ENCODE assay signal across 15 mouse cellular contexts in genomic region chr9:64504456-64504855, GRCm38 (mm10).
DNase-seq lines count a peak whose midpoint lies in the region; ATAC-seq lines count a peak whose summit lies in the region.
"Had no signal": no experiment of that assay in that cellular context is flagged by ENCODE, and none has a peak within 500 bp of the region (broad histone marks: within the 10 kb centered on the region; RNA-seq: fewer than 3 reads in every experiment).

No protein-coding gene starts in this region.

- no peak for ATAC-seq in forebrain, embryonic 15.5 days (replicated peaks)
- ATAC-seq in forebrain, embryonic 16.5 days, result no peak
- no peak for ATAC-seq in neural tube, embryonic 13.5 days (ENCODE audit: low read depth)
- no peak for ATAC-seq in neural tube, embryonic 15.5 days (ENCODE audit: low FRiP score)
- ATAC-seq: intestine, embryonic 16.5 days had no signal

- no peaks in the 10 kb centered on the region for H3K36me3 ChIP-seq in forebrain, embryonic 15.5 days
- H3K36me3 ChIP-seq in forebrain, embryonic 16.5 days (ENCODE audit: control insufficient read depth, insufficient read depth), result no peaks in the 10 kb centered on the region
- H3K36me3 ChIP-seq in neural tube, embryonic 13.5 days, result no peaks in the 10 kb centered on the region
- no peaks in the 10 kb centered on the region for H3K36me3 ChIP-seq in neural tube, embryonic 15.5 days
- H3K36me3 ChIP-seq: embryonic facial prominence, embryonic 13.5 days; heart, embryonic 12.5 days; hindbrain, embryonic 12.5 days had no signal

- no peak overlapping the region for H3K9ac ChIP-seq in forebrain, embryonic 15.5 days (replicated peaks)
- no peak overlapping the region for H3K9ac ChIP-seq in forebrain, embryonic 16.5 days (replicated peaks; ENCODE audit: low read depth, low read length)
- H3K9ac ChIP-seq in neural tube, embryonic 13.5 days, result no peak overlapping the region
- H3K9ac ChIP-seq in neural tube, embryonic 15.5 days (replicated peaks), result no peak overlapping the region
- H3K9ac ChIP-seq: embryonic facial prominence, embryonic 13.5 days; heart, embryonic 12.5 days; hindbrain, embryonic 12.5 days had no signal

- no peaks in the 10 kb centered on the region for H3K9me3 ChIP-seq in forebrain, embryonic 15.5 days
- no peaks in the 10 kb centered on the region for H3K9me3 ChIP-seq in forebrain, embryonic 16.5 days (ENCODE audit: control insufficient read depth, low read length)
- H3K9me3 ChIP-seq in neural tube, embryonic 13.5 days, result no peaks in the 10 kb centered on the region
- H3K9me3 ChIP-seq in neural tube, embryonic 15.5 days (replicated peaks), result no peaks in the 10 kb centered on the region
- H3K9me3 ChIP-seq: embryonic facial prominence, embryonic 13.5 days; heart, embryonic 12.5 days; hindbrain, embryonic 12.5 days had no signal

- H3K4me3 ChIP-seq in forebrain, embryonic 15.5 days, result no peak overlapping the region
- no peak overlapping the region for H3K4me3 ChIP-seq in forebrain, embryonic 16.5 days (replicated peaks; ENCODE audit: low read length)
- no peak overlapping the region for H3K4me3 ChIP-seq in neural tube, embryonic 13.5 days
- H3K4me3 ChIP-seq in neural tube, embryonic 15.5 days (replicated peaks), result no peak overlapping the region
- H3K4me3 ChIP-seq: embryonic facial prominence, embryonic 13.5 days; gastrocnemius, adult 2 months; heart, embryonic 12.5 days; hindbrain, embryonic 12.5 days had no signal

- 0 out of 2 replicates have a peak overlapping the region, but pooled peaks have one; percentile 7 for H3K27ac ChIP-seq in forebrain, embryonic 15.5 days (replicated peaks)
- H3K27ac ChIP-seq in forebrain, embryonic 16.5 days (ENCODE audit: low read length), result no peak overlapping the region
- 0 out of 2 replicates have a peak overlapping the region, but pooled peaks have one; percentile 15 for H3K27ac ChIP-seq in neural tube, embryonic 13.5 days (replicated peaks)
- no peak overlapping the region for H3K27ac ChIP-seq in neural tube, embryonic 15.5 days (replicated peaks)
- H3K27ac ChIP-seq: embryonic facial prominence, embryonic 13.5 days; gastrocnemius, adult 2 months; hindbrain, embryonic 12.5 days had no signal

- H3K4me1 ChIP-seq in forebrain, embryonic 15.5 days, result peaks cover 44% of the 10 kb centered on the region
- peaks cover 24% of the 10 kb centered on the region for H3K4me1 ChIP-seq in forebrain, embryonic 16.5 days (replicated peaks; ENCODE audit: control insufficient read depth, insufficient read depth, low read length)
- H3K4me1 ChIP-seq in neural tube, embryonic 13.5 days (replicated peaks), result peaks cover 56% of the 10 kb centered on the region
- H3K4me1 ChIP-seq in neural tube, embryonic 15.5 days, result peaks cover 36% of the 10 kb centered on the region
- H3K4me1 ChIP-seq: heart, embryonic 12.5 days had no signal

- no peak overlapping the region for H3K4me2 ChIP-seq in forebrain, embryonic 15.5 days (replicated peaks)
- H3K4me2 ChIP-seq in forebrain, embryonic 16.5 days (ENCODE audit: low read length), result no peak overlapping the region
- no peak overlapping the region for H3K4me2 ChIP-seq in neural tube, embryonic 13.5 days
- no peak overlapping the region for H3K4me2 ChIP-seq in neural tube, embryonic 15.5 days
- H3K4me2 ChIP-seq: embryonic facial prominence, embryonic 13.5 days; heart, embryonic 12.5 days; hindbrain, embryonic 12.5 days had no signal

- H3K27me3 ChIP-seq in forebrain, embryonic 15.5 days, result no peaks in the 10 kb centered on the region
- no peaks in the 10 kb centered on the region for H3K27me3 ChIP-seq in forebrain, embryonic 16.5 days (replicated peaks; ENCODE audit: control insufficient read depth, insufficient read depth, low read length)
- no peaks in the 10 kb centered on the region for H3K27me3 ChIP-seq in neural tube, embryonic 13.5 days
- 0 out of 2 replicates have a peak, but pooled peaks cover 3% of the 10 kb centered on the region for H3K27me3 ChIP-seq in neural tube, embryonic 15.5 days (replicated peaks)
- H3K27me3 ChIP-seq: embryonic facial prominence, embryonic 13.5 days; heart, embryonic 12.5 days had no signal

- DNase-seq in adrenal gland, adult 2 months, result peak; percentile 58
- DNase-seq in adrenal gland, postnatal 4 days (ENCODE audit: low spot score in 2 of 2), result no peak
- DNase-seq in urinary bladder, postnatal 14 days (ENCODE audit: low spot score), result no peak
- no peak for DNase-seq in kidney, postnatal 25 days
- DNase-seq: gastrocnemius, adult 2 months; gastrocnemius, postnatal 25 days; heart, postnatal 36 days had no signal

- 71% methylated on average over 3 of the region's 3 CpGs for WGBS in forebrain, embryonic 15.5 days
- WGBS in forebrain, embryonic 16.5 days, result 84% methylated on average over 3 of the region's 3 CpGs
- 80% methylated on average over 3 of the region's 3 CpGs for WGBS in neural tube, embryonic 13.5 days
- WGBS in neural tube, embryonic 15.5 days, result 89% methylated on average over 3 of the region's 3 CpGs

Comparison
In these comparisons a context has a peak if more than half of its experiments do, and no peak if none do; other contexts are left out.
1. H3K27ac ChIP-seq: peak in forebrain, embryonic 15.5 days (single experiment) and neural tube, embryonic 13.5 days (single experiment); none in forebrain, embryonic 16.5 days (single experiment) and neural tube, embryonic 15.5 days (single experiment).